Mouse (Mus musculus) CD4-positive helper T cell, adult 2 months (primary cell): ENCODE results near the gene Lsp1.
A peak's percentile ranks its signal among the peaks of the same experiment; 100 is the strongest.

Source experiments
- DNase-seq: peaks from one replicate; pipeline ENCODE4 v3.0.0-alpha.2; 2012; ENCODE audit warnings: low read depth, missing footprints, low spot score

The Lsp1 gene

DNA sequence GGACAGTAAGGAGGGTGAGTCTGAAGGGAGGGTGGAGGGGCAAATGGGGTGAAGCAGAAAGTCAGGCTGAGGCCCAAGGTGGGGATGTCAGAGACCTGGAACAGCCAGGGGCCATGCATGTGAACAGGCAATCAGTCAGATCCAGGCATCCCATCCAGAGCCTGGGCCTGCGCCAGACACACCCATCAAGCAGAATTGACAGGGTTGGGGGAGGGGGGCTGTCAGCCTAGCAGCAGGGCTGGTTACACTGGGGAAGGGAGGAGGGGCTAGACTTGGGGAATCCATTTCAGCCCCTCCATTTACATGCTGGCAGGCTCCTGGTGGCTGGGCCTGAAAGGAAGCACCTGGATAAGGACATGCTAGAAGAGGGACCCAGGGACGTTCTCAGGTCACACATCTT is 45.3 kb downstream of the Lsp1 start:
- no peak for DNase-seq

DNA sequence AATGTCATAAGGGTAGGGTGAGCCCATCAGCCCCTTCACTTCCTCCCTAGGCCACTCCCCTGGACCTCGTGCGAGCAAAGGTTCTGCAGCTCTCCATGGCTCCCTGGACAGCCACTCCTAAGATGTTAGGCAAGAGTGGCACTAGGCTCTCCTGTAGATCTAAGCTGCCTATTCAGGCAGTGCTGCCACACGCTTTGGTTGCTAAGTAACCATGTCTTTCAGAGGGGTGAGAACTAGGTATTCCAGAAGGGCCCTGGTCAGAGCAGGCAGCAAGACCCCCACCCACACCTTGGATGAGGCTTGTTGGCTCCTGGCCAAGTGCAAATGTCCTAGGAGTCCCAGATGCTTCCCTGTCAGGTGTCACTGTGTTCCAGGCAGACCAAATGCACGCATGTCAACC is 45.9 kb downstream of the Lsp1 start:
- DNase-seq, result no peak

DNA sequence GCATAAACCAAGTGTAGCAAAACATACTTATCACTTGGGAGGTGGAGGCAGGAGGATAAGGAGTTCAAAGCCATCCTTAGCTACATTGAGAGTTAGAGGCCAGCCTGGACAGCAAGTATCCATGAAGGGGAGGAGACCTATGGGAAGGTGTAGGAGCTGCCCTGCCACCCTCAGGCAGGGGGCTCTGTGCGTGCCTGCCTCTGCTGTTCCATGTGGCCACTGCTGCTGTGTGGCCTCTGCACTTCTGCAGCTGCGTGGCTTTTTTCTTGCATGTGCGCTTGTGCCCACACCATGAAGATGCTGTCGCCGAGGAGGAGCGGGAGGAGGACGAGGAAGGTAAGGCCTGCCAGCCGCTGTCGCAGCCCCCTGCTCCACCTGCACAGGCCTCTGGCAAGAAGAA is 46.8 kb downstream of the Lsp1 start:
- DNase-seq, result no peak

DNA sequence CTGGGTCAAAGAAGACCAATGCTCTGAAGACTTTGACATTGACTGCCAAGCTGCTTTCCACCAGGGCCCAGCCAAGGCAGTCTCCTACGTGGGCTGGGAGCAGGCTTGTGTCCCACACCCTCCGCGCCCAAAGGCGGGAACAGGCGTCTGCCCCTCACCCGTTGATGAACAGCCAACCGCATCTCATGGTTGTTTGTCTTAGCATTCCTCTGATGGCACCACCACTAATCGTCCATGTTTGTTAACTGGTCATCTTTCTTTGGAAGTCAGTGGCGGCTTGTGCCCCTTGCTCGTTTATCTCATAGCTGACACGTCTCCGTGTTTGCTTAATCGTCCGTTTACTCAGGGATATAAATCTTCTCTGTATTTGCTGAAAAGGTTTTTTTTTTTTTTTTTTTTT is 48.9 kb downstream of the Lsp1 start:
- no peak for DNase-seq

DNA sequence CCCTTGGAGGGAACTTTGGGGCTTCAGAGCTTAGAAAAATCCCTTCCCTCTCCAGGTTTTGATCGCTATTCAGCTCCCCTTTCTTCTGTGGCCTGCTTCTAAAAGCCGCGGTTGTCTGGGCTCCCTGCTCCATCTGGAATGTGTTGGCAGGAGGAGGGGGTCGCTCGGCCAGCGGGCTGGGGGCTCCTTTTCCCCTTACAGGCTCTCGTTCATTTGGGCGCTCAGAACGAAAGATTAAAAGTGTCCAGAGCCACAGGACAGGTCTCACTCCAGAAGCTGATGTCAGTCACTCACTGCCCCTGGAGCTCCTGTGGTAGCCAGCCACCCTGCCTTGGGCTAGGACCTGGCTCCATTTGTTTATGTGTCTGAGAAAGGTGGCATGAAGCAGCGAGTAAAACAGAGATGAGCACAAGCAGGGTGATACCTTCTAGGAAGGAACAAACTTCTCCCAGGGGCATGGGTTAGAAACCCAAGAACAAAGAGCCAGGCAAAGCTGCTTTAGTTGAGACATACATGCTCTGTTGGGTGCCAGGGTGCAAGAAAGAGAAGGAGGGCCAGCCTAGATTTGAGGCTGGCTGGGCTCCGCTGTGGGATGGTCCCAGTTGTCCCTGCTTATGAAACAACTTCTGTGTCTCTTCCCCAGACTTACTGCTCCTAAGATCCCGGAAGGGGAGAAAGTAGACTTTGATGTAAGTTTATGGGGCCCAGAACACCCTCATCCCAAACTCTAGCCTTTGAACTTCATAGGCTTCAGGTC is 49.6 kb downstream of the Lsp1 start:
- DNase-seq, result no peak

DNA sequence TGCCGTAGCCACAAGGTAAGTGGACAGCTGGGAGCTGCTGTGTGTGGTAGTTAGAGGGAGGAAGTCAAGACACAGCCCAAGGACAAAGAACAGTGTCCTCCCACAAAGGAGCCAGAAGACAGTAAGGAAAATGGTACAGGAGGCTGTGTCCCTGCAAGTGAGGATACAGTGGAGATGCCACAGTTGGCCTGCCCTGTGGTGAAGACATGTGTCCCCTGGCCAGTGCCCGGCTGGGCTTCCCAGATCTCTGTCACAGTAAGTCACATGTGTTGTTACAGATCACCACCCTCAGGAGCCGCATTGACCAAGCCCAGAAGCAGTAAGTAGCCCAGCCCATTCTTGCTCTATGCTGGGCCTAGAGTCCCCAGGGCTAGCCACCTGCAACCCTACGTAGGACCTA is 53.4 kb downstream of the Lsp1 start:
- no peak for DNase-seq

DNA sequence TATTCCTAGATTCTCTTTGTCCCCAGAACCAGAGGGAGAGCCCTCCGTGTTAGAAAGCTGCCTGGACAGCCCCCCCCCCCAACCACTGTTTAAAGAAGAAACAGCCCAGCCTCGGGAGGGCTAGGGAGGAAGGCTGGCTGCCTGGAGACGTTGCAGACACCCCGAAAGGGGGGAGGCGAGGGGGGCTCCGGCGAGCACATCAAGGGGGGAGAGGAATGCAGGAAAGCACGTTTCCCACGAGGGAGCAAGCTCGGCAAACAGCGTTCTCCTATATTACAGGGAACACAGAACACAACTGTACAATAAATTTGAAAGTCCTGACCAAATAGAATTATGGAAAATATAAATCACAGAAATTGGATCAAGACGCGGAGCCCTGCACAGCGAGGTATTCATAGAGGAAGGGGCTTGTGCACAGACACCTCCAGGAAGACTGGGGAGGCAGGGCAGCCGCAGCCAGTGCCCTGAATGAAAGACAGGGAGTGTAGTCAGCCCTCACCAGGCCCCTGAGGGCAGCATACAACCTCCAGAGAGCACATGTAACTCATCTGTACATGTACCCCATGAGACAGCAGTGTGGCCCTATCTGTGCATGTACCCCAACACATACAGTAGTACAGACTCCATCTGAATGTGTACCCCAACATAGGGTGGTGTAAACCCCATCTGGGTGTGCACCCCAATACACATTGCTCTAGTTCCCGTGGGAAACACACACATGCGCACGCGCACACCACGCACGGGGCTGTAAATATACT is 55.8 kb downstream of the Lsp1 start:
- no peak for DNase-seq

DNA sequence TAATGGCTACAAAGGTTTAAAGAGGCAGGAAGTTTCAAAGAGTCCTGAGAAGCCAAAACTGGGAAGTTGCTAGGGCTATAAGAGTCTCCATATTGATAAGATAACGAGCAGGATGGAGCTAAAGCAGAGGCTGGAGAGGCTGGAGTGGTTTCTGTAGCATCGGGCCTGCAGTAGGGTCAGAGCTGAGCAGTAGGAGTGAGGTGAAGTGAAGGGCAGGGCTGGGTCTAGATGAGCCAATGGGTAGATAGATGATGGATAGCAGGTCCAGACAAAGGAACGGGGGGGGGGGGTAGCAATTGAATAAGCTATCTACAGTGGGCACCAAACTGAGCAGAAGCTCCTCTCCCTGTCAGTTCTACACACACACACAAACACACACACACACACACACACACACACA is 56.9 kb downstream of the Lsp1 start:
- no peak for DNase-seq

DNA sequence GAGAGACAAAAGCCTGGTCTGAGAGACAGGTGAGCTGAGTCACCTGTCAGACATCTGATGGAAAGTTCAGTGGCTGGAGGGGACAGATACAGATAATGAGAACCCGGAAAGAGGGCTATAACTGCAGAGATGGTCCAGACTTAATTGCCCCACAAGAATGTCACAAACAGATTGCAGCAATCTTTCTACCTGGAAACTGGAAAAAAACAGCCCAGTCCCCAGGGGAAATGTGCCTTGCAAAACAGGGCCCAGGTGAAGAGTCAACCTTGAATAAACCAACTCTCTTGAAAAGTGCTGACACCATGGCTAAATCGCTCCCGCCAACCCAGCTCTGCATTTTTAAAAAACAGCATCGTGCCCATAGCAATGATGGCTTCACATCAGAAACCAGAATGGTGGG is 59.7 kb downstream of the Lsp1 start:
- no peak for DNase-seq

DNA sequence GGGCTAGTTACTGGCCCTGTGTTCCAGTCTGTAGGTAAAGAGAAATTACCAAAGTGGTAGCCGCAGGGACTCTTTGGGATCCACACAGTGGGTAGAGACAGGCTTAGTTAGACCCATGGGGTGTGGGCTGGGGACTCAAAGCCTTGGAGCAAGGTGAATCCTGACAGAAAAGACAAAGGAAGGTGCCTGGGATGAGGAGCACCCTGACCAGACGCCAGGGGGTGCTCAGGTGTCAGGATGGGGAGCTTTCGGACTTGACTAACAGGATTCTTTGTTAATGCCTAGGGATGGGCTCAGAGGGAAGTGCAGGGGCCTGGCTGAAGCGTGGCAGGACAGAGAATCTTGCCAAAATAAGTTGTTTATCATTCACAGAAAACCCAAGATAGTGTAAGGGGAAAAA is 61.7 kb downstream of the Lsp1 start:
- DNase-seq, result no peak

DNA sequence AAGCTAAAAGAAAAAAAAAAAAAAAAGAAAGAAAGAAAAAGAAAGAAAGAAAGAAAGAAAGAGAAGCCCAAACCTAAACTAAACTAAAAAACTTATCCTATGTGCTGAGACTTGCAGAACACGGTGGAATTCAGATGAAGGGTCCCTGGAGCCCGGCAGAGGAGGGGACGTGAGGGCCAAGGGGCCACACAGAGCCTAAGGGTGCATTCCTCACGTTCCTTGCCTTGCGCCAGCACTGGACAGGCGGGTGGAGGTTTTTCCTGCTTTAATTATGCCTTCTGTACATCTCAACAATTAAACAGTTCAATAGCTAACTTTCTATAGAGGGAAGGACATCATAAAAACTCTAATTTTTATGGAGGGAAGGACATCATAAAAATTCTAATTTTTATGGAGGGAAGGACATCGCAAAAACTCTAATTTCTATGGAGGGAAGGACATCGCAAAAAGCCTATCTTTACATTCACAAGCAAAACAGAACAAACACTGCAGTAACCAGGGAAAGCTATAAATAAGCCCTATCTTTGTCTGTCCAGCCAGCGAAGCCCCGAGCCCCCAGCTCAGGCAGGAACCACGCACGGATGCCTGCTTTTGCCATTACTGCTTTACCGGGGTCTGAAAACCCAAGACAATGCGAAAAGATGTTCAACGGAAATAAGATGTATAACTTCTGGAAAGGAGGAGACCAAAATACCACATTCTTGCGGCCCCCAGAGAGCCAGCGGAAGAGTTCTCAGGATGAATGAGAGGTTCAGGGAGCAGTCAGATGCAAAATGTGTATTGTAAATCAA is 62.8 kb downstream of the Lsp1 start:
- DNase-seq, result no peak

DNA sequence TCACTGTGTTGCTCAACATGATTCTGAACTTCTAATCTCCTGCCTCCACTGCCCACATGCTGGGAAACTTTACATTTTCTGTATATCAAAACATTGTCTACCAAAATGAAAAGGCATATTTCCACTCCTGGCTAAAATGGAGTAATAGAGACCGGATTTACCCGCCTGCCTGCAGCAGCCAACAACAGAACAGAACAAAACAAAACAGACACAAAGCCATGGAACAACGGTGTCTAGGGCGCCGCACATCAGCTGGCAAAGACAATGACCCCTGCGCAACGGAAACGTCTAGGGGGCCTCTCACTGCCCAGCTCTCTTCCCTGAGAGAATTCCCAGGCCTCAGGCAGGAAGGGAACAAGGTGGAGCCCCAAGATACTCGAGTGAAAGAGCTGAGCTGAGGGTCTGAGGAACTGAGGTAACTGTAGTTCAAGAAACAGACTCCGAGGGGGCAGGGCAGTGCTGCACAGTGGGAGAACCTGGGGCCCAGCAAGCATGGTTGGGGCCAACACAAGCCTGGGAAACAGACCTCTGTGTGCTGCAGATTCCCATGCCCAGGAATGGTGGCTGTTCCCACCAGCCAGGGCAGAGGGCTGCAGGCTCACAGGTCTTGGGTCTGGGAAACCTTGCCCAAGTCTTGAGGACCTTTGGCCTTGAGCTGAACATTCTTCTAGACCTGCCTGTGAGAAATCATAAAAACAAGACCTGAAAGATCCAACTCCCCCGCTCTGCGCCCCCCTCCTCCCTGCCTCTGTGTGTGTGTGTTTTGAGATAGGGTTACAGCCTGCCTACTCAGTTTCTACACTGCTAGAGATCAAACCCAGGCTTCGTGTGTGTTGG is 65.0 kb downstream of the Lsp1 start:
- no peak for DNase-seq

DNA sequence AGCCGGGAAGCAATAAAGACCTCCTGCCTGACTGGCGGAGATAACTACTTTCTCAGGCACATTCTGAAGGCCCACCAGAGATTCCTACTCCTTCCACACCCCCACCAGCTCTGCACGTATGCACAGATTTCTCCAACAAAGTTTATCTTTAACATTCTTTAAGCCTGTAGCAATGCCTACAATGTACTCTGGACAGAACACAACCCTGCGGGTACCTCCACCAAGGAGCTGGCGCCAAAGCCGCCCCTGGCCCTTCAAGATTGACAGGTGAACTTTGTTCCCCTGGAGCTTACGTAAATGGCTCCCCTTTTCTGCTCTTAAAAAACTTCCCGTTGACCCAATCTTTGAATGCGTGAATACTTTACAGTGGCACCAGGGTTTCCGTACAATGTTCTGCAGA is 68.7 kb downstream of the Lsp1 start:
- DNase-seq, result no peak

DNA sequence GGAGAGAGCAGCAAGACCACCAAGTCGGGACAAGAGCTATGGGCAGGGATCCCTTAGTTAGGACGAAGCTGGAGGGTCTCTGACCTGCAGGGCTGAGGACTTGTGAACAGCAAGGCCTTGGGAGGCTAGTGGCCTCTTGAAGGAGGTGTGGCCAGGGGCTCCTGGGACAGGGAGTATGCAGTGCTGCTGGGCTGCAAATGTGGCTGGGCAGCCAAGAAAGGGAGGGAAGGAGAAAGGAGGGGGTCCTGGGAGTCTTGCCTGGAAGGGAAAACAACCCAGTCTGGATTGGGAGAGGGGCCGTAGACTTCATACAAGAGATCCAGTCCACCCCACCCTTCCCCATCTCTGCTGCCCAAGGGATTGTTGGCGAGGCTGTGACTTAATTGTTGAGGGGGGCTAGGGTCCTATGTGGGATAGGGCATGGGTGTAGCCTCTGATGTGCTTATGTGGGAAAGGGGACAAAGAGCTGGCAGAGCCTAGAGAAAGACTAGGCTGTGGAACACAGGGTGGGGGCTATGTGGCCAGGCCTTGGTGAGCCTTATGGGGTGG is 71.4 kb downstream of the Lsp1 start:
- DNase-seq, result no peak

DNA sequence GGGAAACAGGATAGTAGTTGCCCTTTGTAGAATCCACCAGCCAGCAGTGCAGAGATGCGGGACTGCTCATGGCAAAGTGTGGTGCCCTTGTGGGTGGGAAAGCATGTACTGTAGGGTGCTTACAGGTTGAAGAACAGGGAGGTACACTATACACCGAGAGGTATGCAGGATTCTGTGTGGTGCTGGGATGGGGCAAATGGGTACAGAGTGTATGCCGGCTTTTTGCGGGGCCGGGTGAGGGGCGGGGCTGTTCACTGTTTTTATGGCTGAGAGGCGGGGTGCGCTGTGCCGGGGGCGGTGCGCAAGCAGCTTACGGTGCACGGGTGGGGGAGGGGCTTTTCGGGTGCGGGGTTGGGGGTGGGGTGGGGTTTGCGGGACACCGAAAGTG is 72.1 kb downstream of the Lsp1 start, which contains the start of gene Mrpl23:
TSS of gene Mrpl23 (plus strand) at position 16 of the 388 bp plus-strand sequence.
- no peak for DNase-seq

DNA sequence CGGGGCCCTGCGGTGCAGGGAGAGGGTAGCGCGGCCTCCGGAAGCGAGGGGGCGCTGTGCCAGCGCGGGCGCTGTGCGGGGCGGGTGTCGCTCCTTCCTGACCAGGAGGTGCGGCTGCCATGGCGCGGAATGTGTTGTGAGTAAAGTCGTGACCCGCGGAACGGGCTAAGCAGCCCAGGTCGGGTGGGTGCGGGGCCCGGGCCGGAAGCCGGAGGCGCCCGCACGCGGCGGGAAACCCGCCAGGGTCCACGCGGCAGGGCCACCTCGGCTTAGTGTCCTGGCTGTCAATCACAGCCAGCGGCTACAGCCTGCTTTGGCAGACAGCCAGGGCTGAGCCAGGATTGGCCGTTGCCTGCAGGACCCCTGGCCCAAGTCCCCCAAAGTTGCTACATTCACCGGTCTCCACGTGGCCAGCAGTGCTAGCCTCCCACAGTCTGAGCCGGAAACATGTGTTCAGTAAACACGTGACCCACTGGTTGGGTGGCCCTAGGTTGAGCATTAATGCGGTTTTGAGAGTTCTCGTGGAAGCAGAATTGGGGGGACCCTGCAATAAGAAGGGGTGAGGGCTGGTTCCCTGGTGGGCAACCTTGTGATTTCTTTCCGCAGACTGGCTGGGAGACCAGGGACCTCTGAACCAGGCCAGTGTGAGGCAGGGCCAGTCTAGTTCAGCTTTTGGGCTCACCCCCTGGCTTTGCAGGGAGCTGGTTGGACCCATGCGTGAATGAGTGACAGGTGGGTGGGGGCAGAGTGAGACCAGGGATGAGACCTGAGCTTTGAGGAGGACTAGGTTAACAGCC is 72.6 kb downstream of the Lsp1 start:
- DNase-seq, result peak; percentile 92

DNA sequence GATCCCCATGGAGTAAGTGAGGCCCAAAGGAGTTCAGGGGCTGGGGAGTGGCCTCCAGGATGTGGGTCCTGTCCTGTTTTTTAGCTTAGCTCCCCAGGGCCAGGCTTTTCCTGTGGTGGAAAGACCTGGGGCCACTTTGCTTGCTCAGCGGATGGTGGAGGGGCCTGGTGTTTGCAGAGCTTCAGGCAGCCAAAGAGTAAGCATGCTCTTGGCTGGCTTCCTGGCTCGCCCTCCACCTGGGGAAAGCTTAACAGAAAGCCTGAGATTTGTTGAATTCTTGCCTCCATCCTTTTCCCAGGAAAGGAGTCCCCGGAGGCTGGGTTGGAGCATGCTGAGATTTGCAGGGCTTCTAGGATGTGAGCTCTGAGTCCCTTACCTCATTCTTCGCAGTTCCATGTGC is 74.5 kb downstream of the Lsp1 start:
- no peak for DNase-seq

DNA sequence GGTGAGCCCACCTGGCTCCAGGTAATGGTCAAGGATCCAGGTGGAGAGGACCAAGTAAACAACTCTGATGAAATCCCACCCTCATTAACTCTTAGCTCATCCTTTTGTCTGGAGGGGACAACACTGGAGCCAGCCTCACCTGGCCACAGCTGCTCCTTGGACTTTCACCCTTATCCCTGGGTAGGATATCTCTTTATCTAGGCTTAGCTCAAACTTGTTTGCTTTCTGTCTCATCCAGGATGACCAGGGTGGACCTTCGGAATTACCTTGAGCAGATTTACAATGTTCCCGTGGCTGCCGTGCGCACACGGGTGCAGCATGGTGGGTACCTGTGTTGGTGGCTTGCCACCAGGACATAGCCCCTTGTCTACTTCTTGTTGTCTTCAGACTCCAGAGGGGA is 75.2 kb downstream of the Lsp1 start:
- DNase-seq, result no peak

DNA sequence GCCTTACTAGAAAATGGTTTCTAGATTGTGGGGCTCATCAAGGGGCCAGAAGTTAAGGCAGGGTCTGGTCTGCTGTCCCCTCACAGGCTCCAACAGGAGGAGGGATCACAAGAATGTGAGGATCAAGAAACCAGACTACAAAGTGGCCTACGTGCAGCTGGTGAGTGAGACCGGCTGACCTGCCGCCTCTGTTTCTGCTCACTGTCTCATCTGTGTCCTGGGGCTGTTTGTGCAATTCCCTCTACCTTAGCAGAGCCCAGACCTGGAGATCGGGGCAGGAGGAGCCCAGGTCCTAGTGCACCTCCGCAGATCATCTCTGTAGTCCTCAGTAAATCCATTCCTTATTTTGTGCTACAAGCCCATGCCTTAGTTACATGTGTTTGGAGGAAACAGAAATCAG is 76.6 kb downstream of the Lsp1 start:
- no peak for DNase-seq

DNA sequence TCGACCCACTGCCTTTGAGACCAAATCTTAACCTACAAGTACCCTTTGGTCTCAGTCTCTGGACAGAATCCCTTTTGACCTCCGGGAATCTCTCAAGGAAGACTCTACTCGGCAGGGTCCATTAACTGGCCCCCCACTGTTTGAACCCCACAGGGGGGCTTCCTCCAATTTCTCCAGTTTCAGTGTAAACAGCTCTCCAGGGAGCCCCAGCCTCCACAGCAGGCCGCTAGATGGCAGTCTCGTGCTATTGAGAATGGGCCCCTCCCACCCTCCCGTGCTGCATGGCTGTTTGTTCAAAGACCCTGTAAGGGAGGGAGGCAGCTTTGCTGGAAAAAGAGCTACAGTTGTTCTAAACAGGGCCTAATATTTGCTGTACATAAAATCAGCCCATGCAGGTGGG is 77.3 kb downstream of the Lsp1 start:
- peak; percentile 51 for DNase-seq
